Mouse (Mus musculus): ENCODE results near the gene Pgd.

- no peak for TF ChIP-seq GATA1 (IDR thresholded peaks at IDR 0.05; ENCODE audit: low read length)
- no peak for TF ChIP-seq TAL1 (IDR thresholded peaks at IDR 0.05; ENCODE audit: low read length)
Observed at GRCm38 (mm10) chr4:149177046-149177445, 10.5 kb upstream of the Pgd start.

Measured in erythroblast, embryonic 14.5 days (primary cell).